Mouse (Mus musculus) kidney, embryonic 14.5 days (tissue): ENCODE measurements at regions not wholly inside any gene's neighbourhood (a gene's known extent, or its start where the extent isn't known, plus 50 kb on each side); places are given as distances from the start of the nearest gene placed in this dataset.
A peak's percentile ranks its signal among the peaks of the same experiment; 100 is the strongest.

Source experiments
- ATAC-seq: fragments of 200-750 bp; cut with Nextera tagmentation; 2 replicates; pipeline ENCODE4 v1.8.0; 2017; ENCODE audit warnings: moderate number of reproducible peaks, mild to moderate bottlenecking, moderate TSS enrichment, moderate library complexity; ENCODE audit not compliant: low FRiP score, low TSS enrichment
- H3K27ac ChIP-seq: fragments of 300-500 bp; sonication (generic); 2 replicates; pipeline ENCODE4 v1.5.1; 2014; ENCODE audit warnings: low read depth, mild to moderate bottlenecking, low read length, moderate library complexity, mixed read lengths
- H3K27me3 ChIP-seq: fragments of 300-500 bp; sonication (generic); 2 replicates; pipeline ENCODE4 v1.6.1; 2014; ENCODE audit warnings: mild to moderate bottlenecking, low read length; ENCODE audit not compliant: control insufficient read depth, insufficient read depth
- H3K36me3 ChIP-seq: fragments of 300-500 bp; sonication (generic); 2 replicates; pipeline ENCODE4 v1.6.1; 2014; ENCODE audit warnings: low read length, mixed read lengths; ENCODE audit not compliant: control insufficient read depth, insufficient read depth
- H3K4me1 ChIP-seq: fragments of 300-500 bp; sonication (generic); 2 replicates; pipeline ENCODE4 v1.6.1; 2014; ENCODE audit warnings: low read length, mixed read lengths; ENCODE audit not compliant: control insufficient read depth, insufficient read depth
- H3K4me2 ChIP-seq: fragments of 300-500 bp; sonication (generic); replicated peaks from 2 replicates; pipeline ENCODE4 v1.6.1; 2014; ENCODE audit warnings: low read depth, mild to moderate bottlenecking, low read length
- H3K4me3 ChIP-seq: fragments of 300-500 bp; sonication (generic); 2 replicates; pipeline ENCODE4 v1.5.1; 2014; ENCODE audit warnings: mild to moderate bottlenecking, low read length
- H3K9ac ChIP-seq: fragments of 300-500 bp; sonication (generic); 2 replicates; pipeline ENCODE4 v1.6.1; 2014; ENCODE audit warnings: low read depth, mild to moderate bottlenecking, low read length, moderate library complexity
- H3K9me3 ChIP-seq: fragments of 300-500 bp; sonication (generic); 2 replicates; pipeline ENCODE4 v1.6.1; 2016; ENCODE audit warnings: low read length; ENCODE audit not compliant: control insufficient read depth
- WGBS: fragments of 180-500 bp; shearing (Covaris S2); extraction: QIAGEN DNeasy Blood & Tissue Kit; methylation state at CpG from one replicate; pipeline ENCODE4 v1.1.7; 2014; 5-methylcytosine and 5-hydroxymethylcytosine counted together

GRCm38 (mm10) chr10:37250157-37250556 lies 111.4 kb upstream of the Marcks start:
- WGBS = 30% methylated on average over 2 of the region's 2 CpGs
- Histone ChIP-seq H3K9me3 (no peaks in the 10 kb centered on the region), H3K4me2 (no peak overlapping the region), H3K27ac (peak overlapping the region; percentile 66; the same call in 1 of the 2 replicates), H3K4me1 (no peaks in the 10 kb centered on the region), H3K36me3 (no peaks in the 10 kb centered on the region), H3K27me3 (no peaks in the 10 kb centered on the region), H3K9ac (no peak overlapping the region), H3K4me3 (no peak overlapping the region)
- ATAC-seq = peak; percentile 78; the same call in 1 of the 2 replicates

- no peaks in the 10 kb centered on the region for H3K36me3 ChIP-seq
- no peak for ATAC-seq
- H3K4me3 ChIP-seq = no peak overlapping the region
- H3K4me2 ChIP-seq = no peak overlapping the region
- H3K27ac ChIP-seq = no peak overlapping the region
- no peaks in the 10 kb centered on the region for H3K4me1 ChIP-seq
- no peaks in the 10 kb centered on the region for H3K9me3 ChIP-seq
- no peaks in the 10 kb centered on the region for H3K27me3 ChIP-seq
- WGBS = 67% methylated on average over 4 of the region's 4 CpGs
- no peak overlapping the region for H3K9ac ChIP-seq
These were observed 110.8 kb upstream of the Marcks start for GRCm38 (mm10) chr10:37249511-37249910.

- Histone ChIP-seq H3K4me1 (no peaks in the 10 kb centered on the region), H3K4me3 (no peak overlapping the region), H3K9me3 (no peaks in the 10 kb centered on the region), H3K36me3 (no peaks in the 10 kb centered on the region), H3K9ac (no peak overlapping the region), H3K27me3 (no peaks in the 10 kb centered on the region), H3K27ac (no peak overlapping the region), H3K4me2 (no peak overlapping the region)
- ATAC-seq = no peak
These were observed 108.4 kb upstream of the Marcks start for GRCm38 (mm10) chr10:37247121-37247520.

- Histone ChIP-seq H3K4me1 (no peaks in the 10 kb centered on the region), H3K9me3 (no peaks in the 10 kb centered on the region), H3K9ac (no peak overlapping the region), H3K36me3 (no peaks in the 10 kb centered on the region), H3K27ac (no peak overlapping the region), H3K27me3 (no peaks in the 10 kb centered on the region), H3K4me2 (no peak overlapping the region), H3K4me3 (no peak overlapping the region)
- ATAC-seq = no peak
- WGBS = 79% methylated on average over 2 of the region's 2 CpGs
These were observed 104.4 kb upstream of the Marcks start for GRCm38 (mm10) chr10:37243136-37243535.

- H3K4me1 ChIP-seq = no peaks in the 10 kb centered on the region
- no peak overlapping the region for H3K4me2 ChIP-seq
- 70% methylated on average over 4 of the region's 4 CpGs for WGBS
- H3K9me3 ChIP-seq = no peaks in the 10 kb centered on the region
- ATAC-seq = no peak
- H3K4me3 ChIP-seq = no peak overlapping the region
- no peaks in the 10 kb centered on the region for H3K27me3 ChIP-seq
- no peak overlapping the region for H3K27ac ChIP-seq
- H3K9ac ChIP-seq = no peak overlapping the region
- no peaks in the 10 kb centered on the region for H3K36me3 ChIP-seq
These were observed 103.1 kb upstream of the Marcks start for GRCm38 (mm10) chr10:37241821-37242263.

GRCm38 (mm10) chr10:37240634-37241033 lies 101.9 kb upstream of the Marcks start:
- WGBS = 53% methylated on average over 4 of the region's 4 CpGs

GRCm38 (mm10) chr10:37240201-37240600 lies 101.5 kb upstream of the Marcks start:
- H3K9ac ChIP-seq = no peak overlapping the region
- no peak overlapping the region for H3K27ac ChIP-seq
- H3K4me1 ChIP-seq = no peaks in the 10 kb centered on the region
- no peak overlapping the region for H3K4me3 ChIP-seq
- H3K4me2 ChIP-seq = no peak overlapping the region
- H3K9me3 ChIP-seq = no peaks in the 10 kb centered on the region
- H3K27me3 ChIP-seq = no peaks in the 10 kb centered on the region
- ATAC-seq = no peak
- WGBS = 64% methylated on average over 3 of the region's 3 CpGs
- no peaks in the 10 kb centered on the region for H3K36me3 ChIP-seq

More at GRCm38 (mm10) chr10:37240634-37241033, 101.9 kb upstream of the Marcks start:
- Histone ChIP-seq H3K27me3 (no peaks in the 10 kb centered on the region), H3K27ac (no peak overlapping the region), H3K4me1 (no peaks in the 10 kb centered on the region), H3K36me3 (no peaks in the 10 kb centered on the region), H3K9me3 (no peaks in the 10 kb centered on the region), H3K4me3 (no peak overlapping the region), H3K4me2 (no peak overlapping the region), H3K9ac (no peak overlapping the region)
- 0 out of 2 replicates have a peak, but pooled peaks have one; percentile 28 for ATAC-seq

GRCm38 (mm10) chr10:37236001-37236822 lies 97.5 kb upstream of the Marcks start:
- Histone ChIP-seq H3K4me3 (no peak overlapping the region), H3K27me3 (no peaks in the 10 kb centered on the region), H3K36me3 (no peaks in the 10 kb centered on the region), H3K4me1 (0 out of 2 replicates have a peak, but pooled peaks cover 3% of the 10 kb centered on the region), H3K9me3 (no peaks in the 10 kb centered on the region), H3K9ac (no peak overlapping the region), H3K27ac (peak overlapping the region; percentile 39; the same call in 1 of the 2 replicates), H3K4me2 (no peak overlapping the region)
- peak; percentile 19; the same call in 1 of the 2 replicates for ATAC-seq
- WGBS = 43% methylated on average over 4 of the region's 4 CpGs

GRCm38 (mm10) chr10:37231936-37232556 lies 93.3 kb upstream of the Marcks start:
- H3K4me1 ChIP-seq = 0 out of 2 replicates have a peak, but pooled peaks cover 3% of the 10 kb centered on the region
- ATAC-seq = peak; percentile 86
- no peak overlapping the region for H3K9ac ChIP-seq
- no peaks in the 10 kb centered on the region for H3K9me3 ChIP-seq
- H3K4me2 ChIP-seq = peak overlapping the region; percentile 23; the same call in 1 of the 2 replicates
- no peaks in the 10 kb centered on the region for H3K36me3 ChIP-seq
- no peaks in the 10 kb centered on the region for H3K27me3 ChIP-seq
- H3K27ac ChIP-seq = peak overlapping the region; percentile 38; the same call in 1 of the 2 replicates
- 18% methylated on average over 9 of the region's 12 CpGs for WGBS
- H3K4me3 ChIP-seq = no peak overlapping the region
